Mouse (Mus musculus): ENCODE measurements around the gene Rad9b. TPM values are rescaled to one million over a fixed set of nuclear protein-coding genes. Genes with fewer than 3 reads are reported as not detected.

The Rad9b gene
- total and polyA plus RNA-seq, 3 experiments: 9.0 to 10.4 (median 10.3) TPM

DNA sequence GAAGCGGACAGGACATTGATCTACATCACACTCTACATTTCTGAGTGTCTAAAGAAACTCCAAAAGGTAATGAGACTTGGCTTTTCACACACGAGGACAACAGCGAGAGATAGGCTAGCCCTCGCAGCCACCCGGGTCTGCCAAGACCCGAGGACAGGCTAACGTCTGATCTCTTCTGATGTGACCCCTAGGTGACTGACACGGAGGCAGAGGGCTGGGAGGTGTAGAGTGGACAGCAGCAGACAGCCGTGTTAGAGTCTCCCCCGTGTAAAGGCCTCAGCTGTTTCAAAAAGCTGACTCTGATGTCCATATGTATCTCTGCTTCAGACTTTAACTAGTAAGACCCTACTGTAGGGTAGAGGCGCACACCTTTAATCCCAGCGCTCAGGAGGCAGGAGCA is 49.3 kb upstream of the Rad9b start:
- H3K4me1 ChIP-seq (ENCODE audit: control insufficient read depth in 1 of 2, insufficient read depth in 2 of 2): peaks cover 0 to 9% of the 10 kb centered on the region in 2 experiments; a peak in 2 of 4 replicates
- in situ Hi-C loops (cut with MboI; ENCODE audit: low pct_ligation_motif_present, low pct_unique_long_range_greater_than_20kb, low sequenced_read_pairs) (no loop called here), dilution Hi-C loops (cut with MboI; ENCODE audit: extremely low pct_ligation_motif_present, extremely low pct_unique_long_range_greater_than_20kb, low sequenced_read_pairs) (no loop called here)
- no peak overlapping the region for H3K27ac ChIP-seq (ENCODE audit: insufficient read depth, low read depth)
- H3K36me3 ChIP-seq (replicated peaks in 1 of 2; ENCODE audit: control insufficient read depth in 1 of 2, insufficient read depth in 1 of 2, low read length in 1 of 2): peaks cover 75 to 93% of the 10 kb centered on the region in 2 experiments
- no peaks in the 10 kb centered on the region for H3K27me3 ChIP-seq (replicated peaks)
- H3K4me3 ChIP-seq (replicated peaks in 1 of 3; ENCODE audit: low read depth in 2 of 3, low read length in 2 of 3, poor library complexity in 1 of 3): no peak overlapping the region
- no peak overlapping the region for H3K9ac ChIP-seq (ENCODE audit: insufficient read depth, low read depth)
- TF ChIP-seq USF1 (IDR thresholded peaks at IDR 0.05; ENCODE audit: low read depth, low read length) (no peak), USF2 (conservative IDR thresholded peaks at IDR 0.05; ENCODE audit: low read depth, low read length) (no peak), UBTF (IDR thresholded peaks at IDR 0.05; ENCODE audit: low read depth, low read length) (no peak), MEF2A (IDR thresholded peaks at IDR 0.05; ENCODE audit: borderline replicate concordance, low read depth, low read length) (no peak)
- DNase-seq (ENCODE audit: extremely low read depth): no peak
- no peak overlapping the region for H3K4me2 ChIP-seq (ENCODE audit: insufficient read depth, low read depth, poor library complexity, severe bottlenecking)
- no peaks in the 10 kb centered on the region for H3K9me3 ChIP-seq (replicated peaks; ENCODE audit: low read length)
- peaks cover 6% of the 10 kb centered on the region; the same call in 1 of the 2 replicates for H3K79me2 ChIP-seq (replicated peaks; ENCODE audit: control insufficient read depth, extremely low read depth, insufficient read depth, poor library complexity, severe bottlenecking)

DNA sequence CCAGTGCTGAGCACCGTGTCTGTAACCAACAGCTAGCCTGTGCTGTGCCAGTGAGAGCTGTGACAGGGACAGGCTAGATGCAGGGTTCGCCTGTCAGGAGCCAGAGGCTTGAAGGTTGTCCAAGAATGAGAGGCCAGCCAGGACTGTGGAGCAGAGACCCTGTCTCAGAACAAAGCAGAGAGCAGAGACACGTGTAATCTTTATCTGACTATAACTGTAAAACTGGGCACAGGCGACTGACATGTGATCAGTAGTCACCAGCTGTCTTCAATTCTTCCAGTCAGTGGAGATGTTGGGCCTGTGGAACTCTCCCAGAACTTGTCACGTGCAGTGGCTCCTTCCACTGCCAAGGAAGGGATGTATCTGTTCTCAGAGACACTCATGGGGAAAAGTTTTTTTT is 48.7 kb upstream of the Rad9b start:
- Histone ChIP-seq H3K9me3 (replicated peaks; ENCODE audit: low read length) (no peaks in the 10 kb centered on the region), H3K4me1 (ENCODE audit: control insufficient read depth in 1 of 2, insufficient read depth in 2 of 2) (peaks cover 0 to 14% of the 10 kb centered on the region in 2 experiments; a peak in 2 of 4 replicates), H3K36me3 (replicated peaks in 1 of 2; ENCODE audit: control insufficient read depth in 1 of 2, insufficient read depth in 1 of 2, low read length in 1 of 2) (peaks cover 79 to 99% of the 10 kb centered on the region in 2 experiments), H3K9ac (ENCODE audit: insufficient read depth, low read depth) (no peak overlapping the region), H3K4me3 (replicated peaks in 1 of 3; ENCODE audit: low read depth in 2 of 3, low read length in 2 of 3, poor library complexity in 1 of 3) (no peak overlapping the region), H3K4me2 (ENCODE audit: insufficient read depth, low read depth, poor library complexity, severe bottlenecking) (no peak overlapping the region), H3K79me2 (replicated peaks; ENCODE audit: control insufficient read depth, extremely low read depth, insufficient read depth, poor library complexity, severe bottlenecking) (peaks cover 11% of the 10 kb centered on the region; the same call in 1 of the 2 replicates), H3K27me3 (replicated peaks) (no peaks in the 10 kb centered on the region), H3K27ac (ENCODE audit: insufficient read depth, low read depth) (no peak overlapping the region)
- in situ Hi-C loops (cut with MboI; ENCODE audit: low pct_ligation_motif_present, low pct_unique_long_range_greater_than_20kb, low sequenced_read_pairs): no loop called here
- TF ChIP-seq MAFK (IDR thresholded peaks at IDR 0.05; ENCODE audit: insufficient replicate concordance, low read length) (no peak), NRF1 (IDR thresholded peaks at IDR 0.05; ENCODE audit: low read depth, low read length) (no peak), ZKSCAN1 (IDR thresholded peaks at IDR 0.05; ENCODE audit: borderline replicate concordance, low read depth, low read length) (no peak), POLR2A (IDR thresholded peaks at IDR 0.05; ENCODE audit: low read depth, low read length) (no peak), NELFE (IDR thresholded peaks at IDR 0.05; ENCODE audit: low read depth, low read length) (no peak), IRF4 (IDR thresholded peaks at IDR 0.05; ENCODE audit: low read depth, low read length) (no peak), CHD1 (IDR thresholded peaks at IDR 0.05; ENCODE audit: low read depth, low read length) (no peak), BHLHE40 (IDR thresholded peaks at IDR 0.05; ENCODE audit: low read depth, low read length) (no peak), JUND (conservative IDR thresholded peaks at IDR 0.05; ENCODE audit: low read depth, low read length) (no peak), RAD21 (IDR thresholded peaks at IDR 0.05; ENCODE audit: low read depth, low read length) (no peak), MAZ (IDR thresholded peaks at IDR 0.05; ENCODE audit: low read depth, low read length) (no peak), POLR2AphosphoS2 (IDR thresholded peaks at IDR 0.05; ENCODE audit: low read depth, low read length) (no peak), ZMIZ1 (IDR thresholded peaks at IDR 0.05; ENCODE audit: low read depth, low read length) (no peak), HCFC1 (IDR thresholded peaks at IDR 0.05; ENCODE audit: low read depth, low read length) (no peak)
- no peak for DNase-seq (ENCODE audit: extremely low read depth)
- dilution Hi-C loops (cut with MboI; ENCODE audit: extremely low pct_ligation_motif_present, extremely low pct_unique_long_range_greater_than_20kb, low sequenced_read_pairs): no loop called here
